Mouse (Mus musculus): ENCODE measurements around the gene Vmn1r29.
"Not testable (repeated sequence)": the region's sequence is repeated elsewhere in the genome, so short reads cannot be mapped to it uniquely, and the experiment has no call there.

Vmn1r29 gene

GRCm38 (mm10) chr6:58301249-58301648 lies at the start of gene Vmn1r29:
Vmn1r29 (plus strand) TSS chr6:58301549.
- DNase-seq, result no peak

GRCm38 (mm10) chr6:58261737-58262136 lies 39.6 kb upstream of the Vmn1r29 start, which contains the start of gene Vmn1r28:
Vmn1r28 (plus strand) TSS chr6:58262037.
- no peak for DNase-seq

GRCm38 (mm10) chr6:58279661-58280060 lies 21.7 kb upstream of the Vmn1r29 start:
- DNase-seq, result not testable (repeated sequence)

DNA sequence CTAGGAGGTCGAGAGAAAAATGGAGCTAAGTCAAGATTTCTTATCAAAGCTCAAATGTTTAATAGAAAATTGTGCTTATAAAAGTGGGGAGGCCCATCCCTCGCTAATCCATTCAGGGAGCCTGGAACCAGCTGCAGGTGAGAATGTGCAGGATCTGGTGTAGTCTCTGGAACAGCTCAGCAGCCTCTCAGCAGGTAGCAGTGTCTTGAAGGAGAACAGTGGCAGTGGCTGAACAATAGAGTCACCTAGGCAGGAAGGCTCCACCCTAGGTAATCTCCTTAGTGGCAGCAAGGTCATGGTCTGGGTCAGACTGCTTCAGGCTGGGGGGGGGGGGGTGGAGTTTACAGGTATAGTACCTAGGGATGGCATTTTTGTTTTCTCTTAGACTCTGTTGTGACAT lies 9.1 kb upstream of the Vmn1r29 start:
- DNase-seq, result no peak

GRCm38 (mm10) chr6:58298511-58298910 lies 2.8 kb upstream of the Vmn1r29 start:
- not testable (repeated sequence) for DNase-seq

GRCm38 (mm10) chr6:58330686-58331085 lies 29.3 kb downstream of the Vmn1r29 start:
- DNase-seq, result not testable (repeated sequence)
